Mouse (Mus musculus) v-Abl transformed pro-B cells (cell line): ENCODE data around the gene Dnah6.

Source experiments
- in situ Hi-C, 2 experiments: fragments of 400-800 bp; cut with MboI; formaldehyde crosslinking; loops; one replicate each; pipeline ENCODE4 v1.15.1; 2025; ENCODE audit not compliant: unreplicated experiment in 2 of 2

Gene Dnah6

GRCm38 (mm10) chr6:73053526-73053925 lies 167.9 kb downstream of the Dnah6 start:
- in situ Hi-C loops = no loop called here

DNA sequence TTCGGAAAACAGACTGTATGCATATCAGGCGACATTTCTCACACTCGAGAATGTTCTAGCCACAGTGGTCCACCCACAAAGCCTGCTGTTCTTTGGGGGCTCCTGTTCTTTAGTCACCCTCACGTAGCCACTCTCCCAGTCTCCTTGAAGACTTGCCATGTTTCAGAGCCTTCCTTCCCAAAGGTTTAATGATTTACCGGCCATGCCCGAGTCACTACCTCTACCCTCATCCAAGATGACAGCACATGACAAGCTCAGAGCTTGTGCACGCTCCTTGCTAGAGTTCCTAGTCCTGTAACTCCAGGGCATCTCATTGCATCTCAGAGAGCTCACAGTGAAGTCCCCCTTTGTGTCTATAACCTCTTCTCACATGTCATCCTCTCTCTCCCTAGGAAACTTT lies 174.2 kb downstream of the Dnah6 start:
- in situ Hi-C loops = no loop called here

DNA sequence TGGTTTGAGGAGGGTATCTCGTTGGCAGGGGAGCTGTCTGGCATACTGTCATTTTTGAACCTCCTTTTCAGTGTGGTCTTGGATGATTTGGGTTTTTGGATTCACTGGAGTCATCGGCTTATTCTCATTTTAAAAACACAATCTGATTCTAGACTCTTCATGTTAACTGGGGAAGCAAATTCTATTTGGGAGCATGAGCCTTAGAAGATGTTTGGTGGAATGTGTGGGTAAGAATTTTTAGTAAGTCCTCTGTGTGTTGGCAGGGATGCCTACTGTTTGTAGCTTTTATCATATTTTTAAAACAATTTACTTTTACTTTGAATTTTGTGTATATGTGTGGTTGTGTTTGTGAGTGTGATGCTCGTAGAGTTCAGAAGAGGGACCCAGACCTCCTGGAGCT lies 175.5 kb downstream of the Dnah6 start:
- in situ Hi-C loops = no loop called here

DNA sequence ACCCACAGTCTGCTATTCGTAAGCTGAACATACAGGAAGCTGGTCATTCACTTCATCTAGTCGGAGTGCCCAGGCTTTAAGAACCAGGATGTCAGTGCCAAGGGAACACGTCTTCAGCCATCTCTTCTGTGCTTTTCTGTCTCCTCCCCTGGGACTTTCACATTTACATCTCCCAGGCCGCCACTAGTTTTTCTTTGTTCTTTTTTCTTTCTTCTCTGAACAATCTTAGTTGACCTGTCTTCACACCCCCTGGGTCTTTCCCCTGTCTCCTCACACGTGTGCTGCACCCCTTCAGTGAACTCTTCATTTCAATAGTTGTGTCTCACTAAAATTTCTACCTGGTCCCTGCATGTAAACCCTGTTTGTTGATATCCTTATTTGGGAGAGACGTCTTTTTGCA lies 179.2 kb downstream of the Dnah6 start:
- in situ Hi-C loops = no loop called here

GRCm38 (mm10) chr6:73038291-73038690 lies 183.2 kb downstream of the Dnah6 start:
- in situ Hi-C loops = no loop called here

DNA sequence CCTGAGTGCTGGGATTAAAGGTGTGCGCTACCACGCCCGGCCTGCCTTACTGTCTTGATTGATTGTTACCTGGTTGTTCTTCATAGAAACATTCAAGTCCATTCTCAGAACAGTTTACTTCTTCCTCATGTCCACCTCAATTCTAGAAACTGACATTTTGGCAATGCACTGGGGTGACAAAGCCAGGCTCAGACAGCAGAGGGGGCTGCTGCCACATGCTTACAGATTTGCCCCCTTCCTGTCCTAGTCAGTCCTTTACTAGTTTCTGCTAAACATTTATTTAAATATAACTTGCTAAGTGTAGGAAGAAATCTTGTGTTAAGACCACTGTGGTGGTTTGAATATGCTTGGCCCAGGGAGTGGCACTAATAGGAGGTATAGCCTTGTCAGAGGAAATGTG lies 192.6 kb downstream of the Dnah6 start:
- in situ Hi-C loops = no loop called here

DNA sequence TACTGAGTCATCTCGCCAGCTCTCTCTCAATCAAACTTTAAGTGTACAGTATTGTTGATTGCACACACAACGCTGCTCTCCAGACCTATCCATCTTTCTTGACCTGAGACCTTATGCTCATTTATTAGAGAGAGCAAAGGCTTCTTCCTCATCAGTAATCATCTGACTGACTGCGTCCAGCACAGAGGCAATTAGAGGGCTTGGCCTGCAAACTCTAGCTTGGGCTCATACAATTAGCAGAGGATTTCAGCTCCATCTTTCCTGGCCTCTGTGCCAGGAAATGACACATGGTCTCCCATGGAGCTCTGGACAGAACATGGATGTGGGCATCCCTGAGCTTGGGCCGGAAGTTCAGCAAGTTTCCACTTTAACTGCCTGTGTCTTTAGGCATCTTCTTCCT lies 193.6 kb downstream of the Dnah6 start:
- in situ Hi-C loops = no loop called here

GRCm38 (mm10) chr6:73026898-73027297 lies 194.6 kb downstream of the Dnah6 start:
- in situ Hi-C loops = no loop called here

DNA sequence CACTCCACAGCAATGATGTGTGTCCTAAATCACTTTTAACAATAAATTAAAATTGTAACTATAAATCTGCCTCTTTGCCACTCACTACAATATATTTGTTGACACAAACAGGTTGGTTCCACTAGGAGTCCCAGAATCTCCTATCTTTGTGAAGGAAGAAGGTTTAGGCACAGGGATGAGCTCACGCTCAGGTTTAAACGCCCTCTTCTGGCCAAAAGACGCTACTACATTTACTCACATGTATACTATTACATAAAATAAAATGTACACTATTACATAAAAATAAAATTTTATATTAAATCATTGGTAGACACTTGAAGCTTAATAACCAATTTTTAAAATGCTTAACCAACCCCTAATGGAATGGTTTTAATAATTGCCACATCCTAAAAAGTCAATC lies 201.4 kb downstream of the Dnah6 start:
- in situ Hi-C loops = loop anchor here in 1 of 2 experiments (25.0 kb wide), 1 partner anchor 383 kb away; no protein-coding TSS in a partner anchor

DNA sequence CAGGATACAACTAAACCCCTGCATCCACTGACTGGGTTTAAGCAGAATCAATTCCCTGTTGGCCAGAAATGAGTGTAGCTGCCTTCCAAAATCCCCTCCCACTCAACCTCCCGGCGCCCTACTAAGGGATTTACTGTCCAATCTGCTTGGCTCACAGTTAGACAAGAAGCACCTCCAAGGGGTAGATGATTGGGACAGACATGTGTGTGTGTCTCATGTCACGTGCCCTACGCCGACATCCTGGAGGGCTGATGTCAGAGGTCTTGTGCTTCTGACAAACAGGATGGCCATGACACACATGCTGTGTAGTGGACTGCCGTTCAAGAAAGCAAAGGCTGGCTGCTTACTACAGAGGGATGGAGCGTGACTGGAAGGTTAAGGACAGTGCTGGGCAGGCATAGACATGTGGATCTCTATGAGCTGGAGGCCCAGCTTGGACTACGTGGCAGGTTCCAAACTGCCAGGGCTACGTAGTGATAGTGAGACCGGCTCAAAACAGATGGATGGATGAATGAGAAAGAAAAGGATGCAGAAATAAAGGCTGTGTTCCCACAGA lies 202.6 kb downstream of the Dnah6 start:
- in situ Hi-C loops = loop anchor here (5.0 to 25.0 kb wide), 3 partner anchors 77 to 384 kb away; no protein-coding TSS in a partner anchor

DNA sequence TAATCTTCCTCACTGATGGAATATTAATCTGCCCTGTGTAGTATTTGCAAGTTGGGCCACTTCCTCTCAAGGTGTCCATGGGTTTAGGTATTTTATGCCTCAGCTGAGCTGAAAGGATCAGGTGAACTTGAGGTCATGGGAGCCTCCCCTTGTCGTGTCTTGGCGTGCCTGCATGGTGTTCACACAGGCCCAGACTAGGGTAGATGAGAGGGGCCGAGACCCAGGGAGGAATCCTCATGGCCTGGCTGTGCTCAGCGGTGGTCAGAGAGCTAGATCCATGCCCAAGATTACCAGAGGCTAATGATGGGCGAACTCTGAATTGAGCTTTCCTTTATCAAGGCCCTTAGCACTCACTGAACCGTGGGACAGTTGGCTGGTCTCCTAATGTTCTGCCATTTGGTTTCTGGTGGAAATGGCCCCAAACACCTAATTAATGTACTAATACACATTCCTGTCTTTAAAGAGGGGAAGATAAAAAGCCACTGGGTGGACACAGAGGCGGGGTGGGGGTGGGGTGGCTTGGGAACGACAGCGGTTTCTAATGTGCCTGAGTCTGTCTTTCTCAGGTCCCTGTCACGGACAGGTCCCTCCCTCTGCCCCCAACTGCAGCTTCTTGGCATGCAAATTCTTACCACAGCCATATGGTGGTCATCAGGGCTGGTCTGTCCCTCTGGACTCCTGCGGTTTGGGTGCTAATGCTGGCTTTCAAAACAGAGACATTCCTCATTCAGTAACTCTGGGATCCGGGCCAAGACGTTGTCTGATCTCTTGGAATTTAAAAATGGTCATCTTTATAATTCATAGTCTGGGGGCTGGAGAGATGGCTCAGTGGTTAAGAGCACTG lies 206.9 kb downstream of the Dnah6 start:
- in situ Hi-C loops = loop anchor here (5.0 to 25.0 kb wide), 3 partner anchors 72 to 380 kb away; no protein-coding TSS in a partner anchor

DNA sequence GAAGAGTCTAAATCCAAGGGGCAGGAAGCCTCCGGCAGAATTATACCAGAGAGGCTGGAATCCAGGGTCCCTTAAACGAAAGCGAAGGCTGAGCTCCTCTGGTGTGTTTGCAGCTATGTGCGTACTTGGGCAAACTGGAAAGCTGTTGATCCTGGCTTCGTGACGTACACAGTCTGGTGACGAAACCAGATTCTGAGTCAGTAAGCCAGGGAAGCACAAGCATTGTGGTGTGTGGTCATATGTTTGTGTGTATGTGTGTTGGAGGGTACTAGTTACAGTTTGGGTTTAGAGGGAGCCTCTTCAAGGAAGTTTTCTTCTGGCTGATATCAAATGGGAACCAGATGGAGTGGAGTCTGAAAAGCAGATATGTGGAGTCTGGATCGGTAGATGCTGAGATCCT lies 208.5 kb downstream of the Dnah6 start:
- in situ Hi-C loops = loop anchor here (10.0 to 25.0 kb wide), 2 partner anchors 376 to 378 kb away; no protein-coding TSS in a partner anchor

DNA sequence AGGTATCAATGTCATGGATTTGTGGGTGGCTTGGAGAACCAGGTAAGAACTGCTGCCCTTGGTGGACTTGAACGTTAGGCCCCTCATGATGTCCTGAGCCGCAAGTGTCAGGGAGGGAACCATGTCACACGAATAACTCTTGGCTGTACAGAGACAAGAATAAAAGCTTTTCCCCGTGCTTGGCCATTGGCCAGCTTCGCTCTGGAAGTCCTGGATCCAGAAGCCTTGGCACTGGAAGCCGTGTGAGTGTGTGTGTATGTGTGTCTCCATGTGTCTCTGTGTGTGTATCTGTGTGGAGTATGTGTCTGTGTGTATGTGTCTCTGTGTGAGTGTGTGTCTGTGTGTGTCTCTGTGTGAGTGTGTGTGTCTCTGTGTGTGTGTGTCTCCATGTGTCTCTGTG lies 209.6 kb downstream of the Dnah6 start:
- in situ Hi-C loops = loop anchor here (10.0 to 25.0 kb wide), 2 partner anchors 375 to 377 kb away; no protein-coding TSS in a partner anchor

DNA sequence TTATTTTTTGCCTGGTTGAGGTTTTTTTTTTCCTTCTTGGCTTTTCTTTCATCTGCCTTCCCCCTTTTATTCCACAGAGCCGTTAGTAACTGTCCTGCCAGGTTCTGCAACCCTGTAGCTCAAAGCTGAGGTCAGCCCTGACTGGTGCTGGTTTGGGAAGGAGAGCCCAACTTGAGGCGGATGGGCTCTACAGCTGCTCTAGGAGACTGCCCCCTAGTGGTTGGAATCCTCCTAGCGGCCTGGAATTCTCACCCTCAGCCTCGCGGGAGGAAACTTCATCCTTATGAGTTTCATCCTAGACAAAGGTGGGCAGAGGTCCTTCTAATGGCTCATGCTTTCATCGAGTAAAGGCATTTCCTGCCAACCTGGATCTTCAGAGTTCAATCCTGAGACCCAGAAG lies 211.4 kb downstream of the Dnah6 start:
- in situ Hi-C loops = loop anchor here (10.0 to 25.0 kb wide), 2 partner anchors 373 to 375 kb away; no protein-coding TSS in a partner anchor

DNA sequence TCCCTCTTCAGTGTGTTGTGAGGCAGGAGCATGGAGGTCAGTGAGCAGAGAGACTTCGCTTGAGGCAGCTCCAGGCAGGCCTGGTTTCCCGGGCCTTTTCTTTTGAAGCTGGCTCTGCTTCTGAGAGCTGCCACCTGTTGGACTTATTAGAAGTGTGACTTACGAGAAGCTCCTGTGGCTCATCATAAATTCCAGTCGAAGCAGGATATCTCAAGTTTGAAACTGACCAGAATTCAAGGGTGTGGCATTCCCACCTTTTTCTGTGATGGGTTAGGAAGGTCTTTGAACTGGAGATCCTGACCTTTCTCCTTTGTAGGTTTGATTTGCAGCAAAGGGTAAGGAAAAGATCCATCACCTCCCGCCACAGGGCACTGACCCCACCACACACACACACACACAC lies 217.8 kb downstream of the Dnah6 start:
- in situ Hi-C loops = loop anchor here in 1 of 2 experiments (25.0 kb wide), 1 partner anchor 366 kb away; no protein-coding TSS in a partner anchor

GRCm38 (mm10) chr6:73002391-73002790 lies 219.1 kb downstream of the Dnah6 start:
- in situ Hi-C loops = loop anchor here in 1 of 2 experiments (25.0 kb wide), 1 partner anchor 365 kb away; no protein-coding TSS in a partner anchor

DNA sequence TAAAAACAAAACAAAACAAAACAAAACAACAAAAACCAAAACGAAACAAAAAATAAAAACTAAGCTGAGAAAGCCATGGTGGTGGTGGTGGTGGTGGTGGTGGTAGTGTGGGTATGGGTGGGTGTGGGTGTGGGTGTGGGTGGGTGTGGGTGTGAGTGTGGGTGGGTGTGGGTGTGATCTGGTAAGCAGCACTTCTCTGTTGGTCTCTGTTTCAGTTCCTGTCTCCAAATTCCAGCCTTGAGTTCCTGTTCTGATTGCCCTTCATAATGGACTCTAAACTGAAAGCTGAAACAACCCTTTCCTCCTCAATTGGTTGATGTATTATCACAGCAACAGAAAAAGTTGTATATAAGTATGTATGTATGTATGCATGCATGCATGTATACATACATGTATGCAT lies 222.6 kb downstream of the Dnah6 start:
- in situ Hi-C loops = no loop called here

- in situ Hi-C loops = no loop called here
Measured at GRCm38 (mm10) chr6:72993688-72994082, 227.8 kb downstream of the Dnah6 start.

GRCm38 (mm10) chr6:72993054-72993687 lies 228.3 kb downstream of the Dnah6 start:
- in situ Hi-C loops = no loop called here

DNA sequence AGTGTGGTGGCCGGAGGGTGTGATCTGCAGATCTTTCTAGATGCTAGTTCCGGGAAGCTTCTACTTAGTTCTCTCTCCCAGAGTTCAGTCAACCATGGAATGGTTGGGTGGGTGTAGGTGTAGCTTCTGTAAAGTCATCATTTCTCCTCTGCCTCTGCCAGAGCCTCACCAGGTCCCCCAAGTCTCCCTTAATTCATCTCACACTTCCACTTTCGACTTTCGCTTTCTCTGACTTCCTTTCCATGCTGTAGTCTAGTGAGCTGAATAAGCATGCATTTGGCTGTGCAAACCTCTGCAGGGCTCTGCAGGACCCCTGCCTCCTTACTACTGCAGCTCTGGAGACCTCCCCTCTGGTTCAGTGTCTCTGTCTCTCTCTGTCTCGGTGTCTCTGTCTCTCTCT lies 231.2 kb downstream of the Dnah6 start:
- in situ Hi-C loops = no loop called here

- in situ Hi-C loops = no loop called here
Measured at GRCm38 (mm10) chr6:72989028-72989736, 232.3 kb downstream of the Dnah6 start.
